ENCODE assay signal across 8 mouse cellular contexts in the genomic region with DNA sequence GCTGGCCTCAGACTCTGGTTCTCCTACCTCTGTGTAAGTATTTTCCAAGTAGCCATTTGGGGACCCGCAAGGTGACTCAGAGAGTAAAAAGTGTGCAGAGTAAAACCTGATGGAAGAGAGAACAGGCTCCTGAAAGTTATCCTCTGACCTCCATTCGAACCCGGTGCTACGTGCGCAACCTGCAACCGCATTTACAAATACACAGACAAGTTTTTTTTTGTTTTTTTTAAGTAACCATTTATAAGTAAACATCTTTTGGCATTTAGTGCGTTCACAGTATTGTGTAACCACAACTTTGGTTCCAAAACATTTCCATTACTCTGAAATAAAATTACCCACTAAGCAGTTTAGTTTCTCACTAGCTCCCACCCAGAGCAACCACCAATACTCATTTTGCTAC. TPM values are rescaled to one million over a fixed set of nuclear protein-coding genes. Genes with fewer than 3 reads are reported as not detected.
DNase-seq lines count a peak whose midpoint lies in the region; ATAC-seq and TF ChIP-seq lines count a peak whose summit lies in the region.

No protein-coding gene starts in this region.

- H3K9me3 ChIP-seq in heart, embryonic 11.5 days (replicated peaks; ENCODE audit: control insufficient read depth, low read length): no peaks in the 10 kb centered on the region
- H3K9me3 ChIP-seq in CH12.LX (replicated peaks; ENCODE audit: low read length): no peaks in the 10 kb centered on the region
- no peaks in the 10 kb centered on the region for H3K9me3 ChIP-seq in forebrain, embryonic 15.5 days
- no peaks in the 10 kb centered on the region for H3K9me3 ChIP-seq in liver, embryonic 15.5 days (replicated peaks)

- no peaks in the 10 kb centered on the region for H3K27me3 ChIP-seq in heart, embryonic 11.5 days (ENCODE audit: control insufficient read depth, insufficient read depth, low read length)
- H3K27me3 ChIP-seq in CH12.LX (replicated peaks): no peaks in the 10 kb centered on the region
- no peaks in the 10 kb centered on the region for H3K27me3 ChIP-seq in forebrain, embryonic 15.5 days
- H3K27me3 ChIP-seq in liver, embryonic 15.5 days: no peaks in the 10 kb centered on the region

- no peak for ATAC-seq in heart, embryonic 11.5 days (replicated peaks; ENCODE audit: insufficient number of reproducible peaks, low FRiP score, low TSS enrichment)
- ATAC-seq in forebrain, embryonic 15.5 days (replicated peaks): no peak
- no peak for ATAC-seq in liver, embryonic 15.5 days (ENCODE audit: insufficient read depth)

- intact Hi-C loops in heart, postnatal 10 days (cut with DNase I): loop anchor here (5.0 kb wide), 2 partner anchors 75 to 100 kb away; a partner anchor contains a TSS
- intact Hi-C loops in left cerebral cortex, postnatal 4 days (cut with DNase I): loop anchor here (5.0 to 10.0 kb wide), 2 partner anchors 73 to 480 kb away; a partner anchor contains a TSS
- intact Hi-C loops in left cerebral cortex, postnatal 25 days (cut with DNase I): loop anchor here (2.0 kb wide), 1 partner anchor 77 kb away; a partner anchor contains a TSS

- H3K27ac ChIP-seq in heart, embryonic 11.5 days (ENCODE audit: low read depth, low read length): peak overlapping the region; percentile 92; the same call in 1 of the 2 replicates
- H3K27ac ChIP-seq in CH12.LX (ENCODE audit: insufficient read depth, low read depth): peak overlapping the region; percentile 21; the same call in 1 of the 2 replicates
- H3K27ac ChIP-seq in forebrain, embryonic 15.5 days (replicated peaks): peak overlapping the region; percentile 98; the same call in 1 of the 2 replicates
- H3K27ac ChIP-seq in liver, embryonic 15.5 days (replicated peaks): peak overlapping the region; percentile 95; the same call in 1 of the 2 replicates

- H3K4me1 ChIP-seq in heart, embryonic 11.5 days (ENCODE audit: control insufficient read depth, insufficient read depth, low read length): peaks cover 13% of the 10 kb centered on the region; the same call in 1 of the 2 replicates
- peaks cover 0 to 31% of the 10 kb centered on the region in 2 experiments; a peak in 3 of 4 replicates for H3K4me1 ChIP-seq in CH12.LX (ENCODE audit: control insufficient read depth in 1 of 2, insufficient read depth in 2 of 2)
- H3K4me1 ChIP-seq in forebrain, embryonic 15.5 days: peaks cover 23% of the 10 kb centered on the region
- H3K4me1 ChIP-seq in liver, embryonic 15.5 days (replicated peaks): peaks cover 39% of the 10 kb centered on the region

- H3K4me3 ChIP-seq in heart, embryonic 11.5 days (ENCODE audit: low read depth, low read length): no peak overlapping the region
- H3K4me3 ChIP-seq in CH12.LX (replicated peaks in 1 of 3; ENCODE audit: low read depth in 2 of 3, low read length in 2 of 3, poor library complexity in 1 of 3): peak overlapping the region in 2 of 3 experiments; percentile 65 to 99
- peak overlapping the region; percentile 86 for H3K4me3 ChIP-seq in forebrain, embryonic 15.5 days
- H3K4me3 ChIP-seq in liver, embryonic 15.5 days (replicated peaks): peak overlapping the region; percentile 85

- TF ChIP-seq RAD21 in CH12.LX (IDR thresholded peaks at IDR 0.05; ENCODE audit: low read depth, low read length): no peak

- no peak for DNase-seq in heart, postnatal 10 days
- DNase-seq in CH12.LX (ENCODE audit: extremely low read depth): no peak
- no peak for DNase-seq in testis, postnatal 10 days (ENCODE audit: low spot score)
- no peak for DNase-seq in left cerebral cortex, postnatal 4 days
- no peak for DNase-seq in left cerebral cortex, postnatal 25 days (ENCODE audit: low spot score in 2 of 2)

- TF ChIP-seq EP300 in CH12.LX (IDR thresholded peaks at IDR 0.05; ENCODE audit: low read length): peak; percentile 51; the same call in 1 of the 2 replicates

- no peak overlapping the region for H3K9ac ChIP-seq in heart, embryonic 11.5 days (ENCODE audit: low read depth, low read length)
- peak overlapping the region; percentile 90; the same call in 1 of the 2 replicates for H3K9ac ChIP-seq in CH12.LX (ENCODE audit: insufficient read depth, low read depth)
- no peak overlapping the region; the same call in 1 of the 2 replicates for H3K9ac ChIP-seq in forebrain, embryonic 15.5 days (replicated peaks)
- H3K9ac ChIP-seq in liver, embryonic 15.5 days: peak overlapping the region; percentile 90

- WGBS in heart, embryonic 11.5 days (ENCODE audit: insufficient replicate concordance): 96% methylated on average over 7 of the region's 7 CpGs
- 97% methylated on average over 7 of the region's 7 CpGs for WGBS in forebrain, embryonic 15.5 days
- 92% methylated on average over 7 of the region's 7 CpGs for WGBS in liver, embryonic 15.5 days (ENCODE audit: insufficient replicate concordance)

- dilution Hi-C loops in CH12.LX (cut with MboI; ENCODE audit: extremely low pct_ligation_motif_present, extremely low pct_unique_long_range_greater_than_20kb, low sequenced_read_pairs): no loop called here

- H3K4me2 ChIP-seq in heart, embryonic 11.5 days: peak overlapping the region; percentile 96
- peak overlapping the region; percentile 82 for H3K4me2 ChIP-seq in CH12.LX (ENCODE audit: insufficient read depth, low read depth, poor library complexity, severe bottlenecking)
- peak overlapping the region; percentile 49; the same call in 1 of the 2 replicates for H3K4me2 ChIP-seq in forebrain, embryonic 15.5 days (replicated peaks)
- H3K4me2 ChIP-seq in liver, embryonic 15.5 days: peak overlapping the region; percentile 84

- H3K79me2 ChIP-seq in CH12.LX (replicated peaks; ENCODE audit: control insufficient read depth, extremely low read depth, insufficient read depth, poor library complexity, severe bottlenecking): peaks cover 29% of the 10 kb centered on the region

- TF ChIP-seq POLR2A in CH12.LX (IDR thresholded peaks at IDR 0.05; ENCODE audit: low read depth, low read length): no peak

- no peaks in the 10 kb centered on the region for H3K36me3 ChIP-seq in heart, embryonic 11.5 days (ENCODE audit: control insufficient read depth, insufficient read depth, low read length)
- H3K36me3 ChIP-seq in CH12.LX (replicated peaks in 1 of 2; ENCODE audit: control insufficient read depth in 1 of 2, insufficient read depth in 1 of 2, low read length in 1 of 2): no peaks in the 10 kb centered on the region
- H3K36me3 ChIP-seq in forebrain, embryonic 15.5 days: no peaks in the 10 kb centered on the region
- H3K36me3 ChIP-seq in liver, embryonic 15.5 days (replicated peaks): 0 out of 2 replicates have a peak, but pooled peaks cover 4% of the 10 kb centered on the region

- no peak for TF ChIP-seq CTCF in CH12.LX (conservative IDR thresholded peaks at IDR 0.05 in 1 of 2, IDR thresholded peaks at IDR 0.05 in 1 of 2; ENCODE audit: low read depth in 2 of 2, low read length in 2 of 2)

- in situ Hi-C loops in CH12.LX (cut with MboI; ENCODE audit: low pct_ligation_motif_present, low pct_unique_long_range_greater_than_20kb, low sequenced_read_pairs): no loop called here

TF ChIP-seq in CH12.LX, 34 proteins besides CTCF, POLR2A, EP300 and RAD21:
- no peak for TF ChIP-seq MEF2A (IDR thresholded peaks at IDR 0.05; ENCODE audit: borderline replicate concordance, low read depth, low read length)
- TF ChIP-seq E2F4 (IDR thresholded peaks at IDR 0.05; ENCODE audit: insufficient replicate concordance, low read depth, low read length): no peak
- no peak for TF ChIP-seq KAT2A (IDR thresholded peaks at IDR 0.05; ENCODE audit: insufficient replicate concordance, low read length)
- TF ChIP-seq ZMIZ1 (IDR thresholded peaks at IDR 0.05; ENCODE audit: low read depth, low read length): no peak
- TF ChIP-seq IRF4 (IDR thresholded peaks at IDR 0.05; ENCODE audit: low read depth, low read length): no peak
- no peak for TF ChIP-seq TCF12 (IDR thresholded peaks at IDR 0.05; ENCODE audit: low read depth, low read length)
- TF ChIP-seq USF2 (conservative IDR thresholded peaks at IDR 0.05; ENCODE audit: low read depth, low read length): no peak
- TF ChIP-seq MAZ (IDR thresholded peaks at IDR 0.05; ENCODE audit: low read depth, low read length): no peak
- TF ChIP-seq TBP (conservative IDR thresholded peaks at IDR 0.05; ENCODE audit: low read depth, low read length): no peak
- TF ChIP-seq ELF1 (IDR thresholded peaks at IDR 0.05; ENCODE audit: low read depth, low read length): no peak
- TF ChIP-seq BHLHE40 (IDR thresholded peaks at IDR 0.05; ENCODE audit: low read depth, low read length): no peak; the same call in 1 of the 2 replicates
- TF ChIP-seq SMC3 (IDR thresholded peaks at IDR 0.05; ENCODE audit: low read depth, low read length): no peak
- no peak for TF ChIP-seq JUND (conservative IDR thresholded peaks at IDR 0.05; ENCODE audit: low read depth, low read length)
- no peak; the same call in 1 of the 2 replicates for TF ChIP-seq ZNF384 (IDR thresholded peaks at IDR 0.05; ENCODE audit: low read depth, low read length)
- no peak for TF ChIP-seq ZKSCAN1 (IDR thresholded peaks at IDR 0.05; ENCODE audit: borderline replicate concordance, low read depth, low read length)
- no peak for TF ChIP-seq POLR2AphosphoS2 (IDR thresholded peaks at IDR 0.05; ENCODE audit: low read depth, low read length)
- TF ChIP-seq MYC (IDR thresholded peaks at IDR 0.05; ENCODE audit: low read depth, low read length): no peak; the same call in 1 of the 2 replicates
- TF ChIP-seq USF1 (IDR thresholded peaks at IDR 0.05; ENCODE audit: low read depth, low read length): no peak
- no peak for TF ChIP-seq RCOR1 (conservative IDR thresholded peaks at IDR 0.05; ENCODE audit: low read depth, low read length)

RNA-seq across cellular contexts. Expression of a gene that starts 1.0 kb away (rescaled TPM):
- polyA plus RNA-seq in heart, embryonic 11.5 days (2014; fragmentation: Nextera tagmentation; extraction: Ambion mirVana): 96.3 and 107 TPM in 2 replicates
- 100 to 1,000 TPM; 111 to 119 TPM for total RNA-seq in heart, postnatal 10 days (2021)
- 59.8 and 61.7 TPM in 2 replicates for total RNA-seq in CH12.LX (2012; rRNA removed)
- 76.8 and 79.2 TPM in 2 replicates for total RNA-seq in CH12.LX (2014; rRNA removed)
- 53.5 and 63.2 TPM in 2 replicates for polyA plus RNA-seq in CH12.LX (2012; ENCODE audit: insufficient read length, low read depth)
- polyA plus RNA-seq in forebrain, embryonic 15.5 days (2015; fragmentation: Nextera tagmentation; extraction: Ambion mirVana): 155 and 161 TPM in 2 replicates
- polyA plus RNA-seq in liver, embryonic 15.5 days (2015; fragmentation: Nextera tagmentation; extraction: Ambion mirVana): 36.1 and 38.6 TPM in 2 replicates
- total RNA-seq in left cerebral cortex, postnatal 4 days (2021): 100 to 1,000 TPM; 180 to 191 TPM
- total RNA-seq in left cerebral cortex, postnatal 25 days (2021): 100 to 1,000 TPM in 1 of 2 experiments, 10 to 100 TPM in 1; 83.1 to 109 TPM

Comparison
In these comparisons a context has a peak if more than half of its experiments do, and no peak if none do; other contexts are left out.
1. H3K27ac ChIP-seq: peak in every context shown above with its lines; median percentile 98 in forebrain, embryonic 15.5 days; 95 in liver, embryonic 15.5 days; 92 in heart, embryonic 11.5 days; 21 in CH12.LX.
2. H3K9ac ChIP-seq: peak in CH12.LX (single experiment) and liver, embryonic 15.5 days (single experiment); none in heart, embryonic 11.5 days (single experiment) and forebrain, embryonic 15.5 days (single experiment).
3. Peak in every context shown above with its lines, with median percentiles within 50 percentile points of each other: H3K4me2 ChIP-seq.